ENCODE assay signal across 21 mouse cellular contexts in genomic region chr2:83690372-83690771, GRCm38 (mm10). TPM values are rescaled to one million over a fixed set of nuclear protein-coding genes. Genes with fewer than 3 reads are reported as not detected.
DNase-seq lines count a peak whose midpoint lies in the region; ATAC-seq and TF ChIP-seq lines count a peak whose summit lies in the region.
"Had no signal": no experiment of that assay in that cellular context is flagged by ENCODE, and none has a peak within 500 bp of the region (broad histone marks: within the 10 kb centered on the region; RNA-seq: fewer than 3 reads in every experiment).

No protein-coding gene starts in this region.

- no peaks in the 10 kb centered on the region for H3K9me3 ChIP-seq in kidney, embryonic 15.5 days (replicated peaks)
- H3K9me3 ChIP-seq in embryonic facial prominence, embryonic 10.5 days: no peaks in the 10 kb centered on the region
- H3K9me3 ChIP-seq in intestine, embryonic 16.5 days (ENCODE audit: control insufficient read depth, low read length): no peaks in the 10 kb centered on the region
- peaks cover 5% of the 10 kb centered on the region; the same call in 1 of the 2 replicates for H3K9me3 ChIP-seq in midbrain, embryonic 13.5 days
- H3K9me3 ChIP-seq: embryonic facial prominence, embryonic 13.5 days; forebrain, embryonic 10.5 days; forebrain, embryonic 15.5 days had no signal

- no peak overlapping the region for H3K4me3 ChIP-seq in kidney, embryonic 15.5 days (replicated peaks)
- H3K4me3 ChIP-seq in embryonic facial prominence, embryonic 10.5 days: no peak overlapping the region
- no peak overlapping the region for H3K4me3 ChIP-seq in intestine, embryonic 16.5 days (ENCODE audit: low read length)
- no peak overlapping the region for H3K4me3 ChIP-seq in midbrain, embryonic 13.5 days (replicated peaks)
- H3K4me3 ChIP-seq: embryonic facial prominence, embryonic 13.5 days; erythroblast, embryonic 14.5 days; forebrain, embryonic 10.5 days; forebrain, embryonic 15.5 days; hindbrain, embryonic 12.5 days had no signal

- TF ChIP-seq CTCF in Patski (IDR thresholded peaks at IDR 0.05): no peak

- no peaks in the 10 kb centered on the region for H3K36me3 ChIP-seq in kidney, embryonic 15.5 days
- no peaks in the 10 kb centered on the region for H3K36me3 ChIP-seq in embryonic facial prominence, embryonic 10.5 days (replicated peaks)
- no peaks in the 10 kb centered on the region for H3K36me3 ChIP-seq in intestine, embryonic 16.5 days (ENCODE audit: control insufficient read depth, insufficient read depth, low read length)
- H3K36me3 ChIP-seq in midbrain, embryonic 13.5 days: peaks cover 3% of the 10 kb centered on the region; the same call in 1 of the 2 replicates
- H3K36me3 ChIP-seq: embryonic facial prominence, embryonic 13.5 days; forebrain, embryonic 15.5 days; hindbrain, embryonic 12.5 days had no signal

- CTCF ChIA-PET in Patski (lab: Charles Lee): interaction anchor here (1.3 to 1.7 kb wide), 3 partner anchors 8 to 15 kb away, joined by 3 to 5 read pairs (median 5); no protein-coding TSS in a partner anchor

- in situ Hi-C loops in Patski (cut with MboI; ENCODE audit: low pct_unique_long_range_greater_than_20kb): no loop called here

- POLR2A ChIA-PET in Patski (lab: Charles Lee): no interaction called here

- no peak for DNase-seq in kidney, postnatal 4 days
- DNase-seq in Patski (ENCODE audit: low read depth, low spot score): no peak
- DNase-seq in embryonic facial prominence, embryonic 10.5 days (ENCODE audit: low spot score): peak; percentile 3
- no peak for DNase-seq in layer of hippocampus, adult 11-12 months (ENCODE audit: low spot score)
- DNase-seq: adrenal gland, postnatal 10 days; cerebellum, adult 11-12 months; cerebellum, adult 9-10 months; cerebellum, postnatal 25 days; gastrocnemius, postnatal 14 days; heart, postnatal 10 days; heart, postnatal 4 days had no signal

- no peak overlapping the region for H3K27ac ChIP-seq in kidney, embryonic 15.5 days
- no peak overlapping the region for H3K27ac ChIP-seq in embryonic facial prominence, embryonic 10.5 days (replicated peaks)
- H3K27ac ChIP-seq in intestine, embryonic 16.5 days (ENCODE audit: low read length): no peak overlapping the region
- H3K27ac ChIP-seq in midbrain, embryonic 13.5 days: no peak overlapping the region
- H3K27ac ChIP-seq: embryonic facial prominence, embryonic 13.5 days; forebrain, embryonic 10.5 days; forebrain, embryonic 15.5 days; hindbrain, embryonic 12.5 days had no signal

- WGBS in kidney, embryonic 15.5 days: 58% methylated on average over 2 of the region's 2 CpGs
- 63% methylated on average over 2 of the region's 2 CpGs for WGBS in embryonic facial prominence, embryonic 10.5 days
- WGBS in intestine, embryonic 16.5 days: 71% methylated on average over 2 of the region's 2 CpGs
- WGBS in midbrain, embryonic 13.5 days: 77% methylated on average over 2 of the region's 2 CpGs

- H3K4me2 ChIP-seq in kidney, embryonic 15.5 days: no peak overlapping the region
- H3K4me2 ChIP-seq in intestine, embryonic 16.5 days (ENCODE audit: low read depth, low read length): no peak overlapping the region
- H3K4me2 ChIP-seq in midbrain, embryonic 13.5 days (replicated peaks): no peak overlapping the region
- H3K4me2 ChIP-seq: embryonic facial prominence, embryonic 13.5 days; forebrain, embryonic 15.5 days; hindbrain, embryonic 12.5 days had no signal

- no peak overlapping the region for H3K9ac ChIP-seq in kidney, embryonic 15.5 days
- no peak overlapping the region for H3K9ac ChIP-seq in intestine, embryonic 16.5 days (ENCODE audit: low read depth, low read length)
- no peak overlapping the region for H3K9ac ChIP-seq in midbrain, embryonic 13.5 days (replicated peaks)
- H3K9ac ChIP-seq: embryonic facial prominence, embryonic 13.5 days; forebrain, embryonic 15.5 days; hindbrain, embryonic 12.5 days had no signal

- peaks cover 11% of the 10 kb centered on the region; the same call in 1 of the 2 replicates for H3K4me1 ChIP-seq in kidney, embryonic 15.5 days
- peaks cover 5% of the 10 kb centered on the region; the same call in 1 of the 2 replicates for H3K4me1 ChIP-seq in embryonic facial prominence, embryonic 10.5 days
- no peaks in the 10 kb centered on the region for H3K4me1 ChIP-seq in intestine, embryonic 16.5 days (ENCODE audit: control insufficient read depth, insufficient read depth, low read length)
- peaks cover 13% of the 10 kb centered on the region for H3K4me1 ChIP-seq in midbrain, embryonic 13.5 days (replicated peaks)
- H3K4me1 ChIP-seq: embryonic facial prominence, embryonic 13.5 days; forebrain, embryonic 15.5 days had no signal

- no peaks in the 10 kb centered on the region for H3K27me3 ChIP-seq in kidney, embryonic 15.5 days
- H3K27me3 ChIP-seq in Patski: no peaks in the 10 kb centered on the region
- no peaks in the 10 kb centered on the region for H3K27me3 ChIP-seq in embryonic facial prominence, embryonic 10.5 days (replicated peaks; ENCODE audit: low read depth, poor library complexity, severe bottlenecking)
- no peaks in the 10 kb centered on the region for H3K27me3 ChIP-seq in intestine, embryonic 16.5 days (replicated peaks; ENCODE audit: control insufficient read depth, insufficient read depth, low read length)
- no peaks in the 10 kb centered on the region for H3K27me3 ChIP-seq in midbrain, embryonic 13.5 days
- H3K27me3 ChIP-seq: embryonic facial prominence, embryonic 13.5 days; forebrain, embryonic 15.5 days; hindbrain, embryonic 12.5 days had no signal

- 0 out of 2 replicates have a peak, but pooled peaks have one; percentile 17 for ATAC-seq in kidney, embryonic 15.5 days (replicated peaks; ENCODE audit: low FRiP score)
- ATAC-seq in Patski: peak; percentile 44
- ATAC-seq in intestine, embryonic 16.5 days: 0 out of 2 replicates have a peak, but pooled peaks have one; percentile 31
- no peak for ATAC-seq in midbrain, embryonic 13.5 days
- ATAC-seq: forebrain, embryonic 15.5 days; hindbrain, embryonic 16.5 days; inflammation-experienced regulatory T-cells, adult 6 months had no signal

RNA-seq across cellular contexts. Expression of gene Itgav, which starts 33.8 kb away (rescaled TPM):
- 101 and 105 TPM in 2 replicates for polyA plus RNA-seq in kidney, embryonic 15.5 days (2015; fragmentation: Nextera tagmentation; extraction: Ambion mirVana)
- polyA plus RNA-seq in Patski (2021): 374 TPM
- 54.0 and 55.7 TPM in 2 replicates for polyA plus RNA-seq in embryonic facial prominence, embryonic 10.5 days (2016; fragmentation: Nextera tagmentation; extraction: Ambion mirVana)
- polyA plus RNA-seq in intestine, embryonic 16.5 days (2015; fragmentation: Nextera tagmentation; extraction: Ambion mirVana): 39.6 and 45.7 TPM in 2 replicates
- polyA plus RNA-seq in midbrain, embryonic 13.5 days (2015; fragmentation: Nextera tagmentation; extraction: Ambion mirVana): 19.7 and 23.0 TPM in 2 replicates

RNA-seq across cellular contexts. Expression of gene Zc3h15, which starts 46.1 kb away (rescaled TPM):
- polyA plus RNA-seq in kidney, embryonic 15.5 days (2015; fragmentation: Nextera tagmentation; extraction: Ambion mirVana): 135 and 160 TPM in 2 replicates
- polyA plus RNA-seq in Patski (2021): 85.5 TPM
- 130 and 144 TPM in 2 replicates for polyA plus RNA-seq in embryonic facial prominence, embryonic 10.5 days (2016; fragmentation: Nextera tagmentation; extraction: Ambion mirVana)
- polyA plus RNA-seq in intestine, embryonic 16.5 days (2015; fragmentation: Nextera tagmentation; extraction: Ambion mirVana): 99.0 and 113 TPM in 2 replicates
- polyA plus RNA-seq in midbrain, embryonic 13.5 days (2015; fragmentation: Nextera tagmentation; extraction: Ambion mirVana): 191 and 224 TPM in 2 replicates
